Mouse (Mus musculus) liver, embryonic 18 days (tissue): ENCODE data around the gene Nupr1. TPM values are rescaled to one million over a fixed set of nuclear protein-coding genes. Genes with fewer than 3 reads are reported as not detected.

Experiments used
- polyA plus RNA-seq: library from polyadenylated mRNA; depleted of rRNA; stranded (reverse); fragments of >200 nt; gene quantifications from 2 replicates; pipeline ENCODE4 v1.2.3, GENCODE M21; 2012; rRNA removed

Nupr1 gene
- polyA plus RNA-seq = 10.2 and 11.1 TPM in 2 replicates

DNA sequence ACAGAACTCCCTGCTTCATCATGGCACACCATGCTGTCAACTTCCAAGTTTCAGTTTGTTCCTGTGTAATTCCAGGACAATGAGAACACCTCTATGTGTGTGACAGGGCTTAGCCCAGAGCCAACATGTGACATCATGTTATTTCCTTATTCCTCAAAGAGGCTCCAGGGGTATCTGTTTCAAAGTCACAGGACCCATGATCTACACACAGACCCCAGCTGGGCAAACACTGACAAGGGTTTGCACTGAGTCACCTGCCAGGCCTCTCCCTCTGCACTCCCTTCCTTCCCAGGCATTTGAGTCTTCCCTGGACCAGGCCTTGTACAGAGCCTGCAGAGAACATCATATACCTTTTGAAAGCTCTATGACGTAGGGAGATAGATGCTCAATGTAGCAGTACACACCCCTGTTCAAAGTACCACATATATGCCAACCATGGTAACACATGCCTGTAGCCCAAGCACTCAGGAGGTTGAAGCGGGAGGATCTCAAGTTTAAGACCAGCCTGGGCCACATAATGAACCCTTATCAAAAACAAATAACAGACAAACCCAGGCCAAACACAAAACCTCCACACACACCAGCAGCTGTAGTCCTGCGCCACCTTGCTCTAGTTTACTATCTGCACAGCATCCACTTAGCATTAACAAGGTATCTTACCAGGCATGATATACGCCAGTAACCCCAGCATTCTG lies at the start of gene Nupr1:
Gene Nupr1, minus strand, starts transcription at position 38 of the 695 bp plus-strand sequence.

DNA sequence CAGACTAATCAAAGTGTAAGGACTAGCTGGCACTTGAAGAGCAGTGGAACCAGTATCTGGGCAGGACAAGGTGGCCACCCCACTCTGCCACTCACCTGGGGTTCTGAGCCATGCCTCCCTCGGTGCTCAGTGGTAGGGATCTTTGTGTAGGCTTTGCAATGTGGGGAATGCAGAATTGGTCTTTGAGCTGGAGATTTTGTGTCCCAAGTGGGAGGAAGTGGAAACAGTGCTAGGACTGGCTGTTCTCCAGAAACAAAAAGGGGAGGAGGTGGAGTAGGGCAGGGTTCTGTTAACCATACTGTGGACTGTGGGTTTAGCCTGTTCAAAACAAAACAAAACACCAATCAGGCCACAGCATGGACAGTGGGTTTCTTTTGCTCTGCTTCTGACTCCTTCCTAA lies 45.5 kb upstream of the Nupr1 start, which contains the start of gene Sult1a1:
Gene Sult1a1, minus strand, starts transcription at position 226 of the 400 bp plus-strand sequence.

DNA sequence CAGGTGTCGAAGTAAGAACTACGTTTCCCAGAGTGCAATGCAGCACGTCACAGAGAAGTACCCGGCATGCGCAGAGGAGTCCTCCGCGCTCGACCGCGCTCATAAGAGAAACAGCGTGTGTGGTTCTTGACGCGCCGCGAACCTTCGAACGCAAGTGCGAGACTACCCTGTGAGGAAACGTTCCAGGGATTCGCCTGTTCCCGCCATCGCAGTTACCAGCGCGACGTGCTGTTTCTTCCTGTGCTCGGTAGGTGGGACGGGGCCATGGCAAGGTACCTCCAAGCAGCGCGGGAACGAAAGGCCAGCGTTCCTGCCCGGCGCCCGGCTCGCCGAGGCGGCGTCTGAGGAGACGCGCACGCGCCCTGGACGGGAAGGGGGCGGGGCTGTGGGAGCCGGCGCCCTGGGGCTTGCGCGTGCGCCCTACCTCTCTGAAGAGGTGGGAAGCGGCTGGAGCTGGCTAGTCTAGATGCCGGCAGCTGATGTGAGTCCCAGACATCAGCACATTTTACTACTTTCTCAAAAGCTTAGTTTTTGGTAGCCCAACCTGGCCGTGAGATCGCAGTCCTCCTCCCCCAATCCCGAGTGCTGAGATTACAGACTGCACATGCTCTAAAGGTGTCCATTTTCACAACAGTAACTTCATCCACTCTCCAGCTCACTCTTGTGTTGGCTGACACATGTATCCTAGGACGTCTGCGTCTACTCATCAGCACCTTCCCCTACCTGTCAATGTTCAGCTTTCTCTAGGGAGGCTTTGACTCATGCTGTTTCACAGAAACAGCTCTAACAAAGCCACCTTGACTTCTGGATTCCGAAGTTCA lies 18.8 kb upstream of the Nupr1 start, which contains the start of gene Sgf29:
Gene Sgf29, plus strand, starts transcription at position 79 of the 821 bp plus-strand sequence.

DNA sequence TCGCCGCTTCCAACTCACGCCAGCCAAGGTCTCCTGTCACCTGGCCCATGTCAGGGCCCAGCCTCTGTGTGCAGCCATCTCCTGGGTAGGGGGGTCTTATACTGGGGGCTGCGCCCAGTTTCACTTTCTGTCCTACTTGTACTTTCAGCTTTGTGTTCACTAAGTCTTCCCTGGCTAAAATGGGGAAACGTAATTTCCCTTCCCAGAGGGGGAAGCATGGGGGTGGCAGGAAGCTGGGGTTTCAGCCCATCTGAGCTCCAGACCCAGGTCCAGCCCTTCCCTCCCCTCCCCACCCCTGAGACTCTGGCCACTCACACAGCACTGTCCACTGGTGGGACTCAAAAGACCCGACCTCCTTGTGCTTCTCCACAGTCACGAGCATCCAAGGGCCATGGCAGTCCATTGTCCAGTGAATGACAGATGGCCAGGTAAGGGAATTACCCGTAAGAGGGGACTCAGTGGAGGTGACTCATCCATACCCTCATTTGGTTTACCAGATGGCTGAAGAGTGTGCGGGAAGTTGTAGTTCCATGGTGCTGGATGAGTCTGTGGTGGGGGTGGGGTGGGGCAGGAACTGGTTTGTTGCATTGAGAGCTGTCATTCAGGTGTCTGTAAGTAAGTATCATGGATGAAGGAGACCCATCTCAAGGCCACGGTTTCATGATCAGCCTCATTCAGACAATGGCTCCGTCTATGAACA lies 35.6 kb downstream of the Nupr1 start, which contains the start of gene Il27:
Gene Il27, minus strand, starts transcription at position 80 of the 700 bp plus-strand sequence.

DNA sequence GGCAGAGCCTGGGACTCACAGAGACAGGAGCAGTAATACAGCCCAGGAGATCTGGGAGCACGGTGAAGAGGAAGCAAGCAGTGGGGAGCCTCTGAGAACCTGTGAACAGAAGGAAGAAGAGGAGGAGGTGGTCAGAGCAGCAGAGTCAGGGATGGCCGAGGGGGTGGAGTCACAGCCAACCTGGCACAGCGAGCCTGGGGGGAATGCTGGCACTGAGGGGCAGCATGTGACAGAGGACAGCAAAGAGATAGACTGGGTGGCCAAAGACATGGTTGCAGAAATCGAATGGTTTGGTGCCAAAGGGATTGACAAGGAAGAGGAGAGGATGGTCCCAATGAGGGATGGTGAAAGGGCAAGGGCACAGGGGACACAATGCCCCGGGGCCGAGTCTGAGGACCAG lies 44.9 kb downstream of the Nupr1 start, which contains the start of gene Cln3:
Gene Cln3, minus strand, starts transcription at position 101 of the 400 bp plus-strand sequence.

DNA sequence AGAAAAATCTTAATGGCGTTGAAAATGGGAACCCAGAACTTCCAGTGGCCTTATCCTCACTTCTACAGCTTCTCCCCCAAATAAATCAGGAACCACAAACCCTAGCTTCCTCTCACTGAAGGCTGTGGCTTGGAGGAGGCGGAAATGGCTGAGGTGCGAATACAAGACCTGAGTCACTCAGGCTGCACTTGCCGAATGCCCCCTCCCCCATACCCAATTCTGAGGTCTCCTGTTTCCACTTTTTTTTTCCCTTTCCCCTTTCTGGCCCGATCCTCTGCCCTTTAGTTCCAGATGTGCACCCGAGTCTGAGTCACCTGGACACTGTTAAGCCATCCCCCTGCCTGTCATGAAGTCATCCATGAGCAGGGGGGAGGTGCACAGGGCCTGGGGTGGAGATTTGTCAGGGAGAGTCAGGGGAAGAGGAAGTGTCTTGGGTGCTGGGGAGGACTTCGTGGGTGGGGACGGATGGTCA lies 46.1 kb downstream of the Nupr1 start, which contains the start of gene Apobr:
Gene Apobr, plus strand, starts transcription at position 437 of the 472 bp plus-strand sequence.

Other genes with a start within 250 kb of the Nupr1 start
- 4.7 and 5.4 TPM in 2 replicates for gene Nfatc2ip, start 234.1 kb downstream of the Nupr1 start, polyA plus RNA-seq
- gene Cd19, start 216.0 kb downstream of the Nupr1 start, polyA plus RNA-seq = 6.5 and 8.9 TPM in 2 replicates
- 6.4 and 6.5 TPM in 2 replicates for gene Rabep2, start 202.1 kb downstream of the Nupr1 start, polyA plus RNA-seq
- 0.16 and 0.67 TPM in 2 replicates for gene Atp2a1, start 167.8 kb downstream of the Nupr1 start, polyA plus RNA-seq
- gene Sh2b1, start 155.4 kb downstream of the Nupr1 start, polyA plus RNA-seq = 17.2 and 21.4 TPM in 2 replicates
- gene Tufm, start 143.5 kb downstream of the Nupr1 start, polyA plus RNA-seq = 66.4 and 78.6 TPM in 2 replicates
- gene Atxn2l, start 127.4 kb downstream of the Nupr1 start, polyA plus RNA-seq = 25.1 and 32.3 TPM in 2 replicates
- gene Eif3c, start 64.5 kb downstream of the Nupr1 start, polyA plus RNA-seq = 49.9 and 50.0 TPM in 2 replicates
- gene Apobr, start 45.9 kb downstream of the Nupr1 start, polyA plus RNA-seq = 4.2 and 5.8 TPM in 2 replicates
- 17.9 and 19.2 TPM in 2 replicates for gene Cln3, start 45.0 kb downstream of the Nupr1 start, polyA plus RNA-seq
- gene Il27, start 35.9 kb downstream of the Nupr1 start, polyA plus RNA-seq = 0.17 and 0.31 TPM in 2 replicates
- 17.2 and 19.9 TPM in 2 replicates for gene Sgf29, start 18.4 kb upstream of the Nupr1 start, polyA plus RNA-seq
- gene Sult1a1, start 45.6 kb upstream of the Nupr1 start, polyA plus RNA-seq = 166 and 169 TPM in 2 replicates
- 25.7 and 39.5 TPM in 2 replicates for gene Bola2, start 64.5 kb upstream of the Nupr1 start, polyA plus RNA-seq
- gene Slx1b, start 64.9 kb upstream of the Nupr1 start, polyA plus RNA-seq = 5.9 and 7.2 TPM in 2 replicates
- 105 and 119 TPM in 2 replicates for gene Coro1a, start 76.9 kb upstream of the Nupr1 start, polyA plus RNA-seq
- 44.6 and 47.3 TPM in 2 replicates for gene Mapk3, start 128.7 kb upstream of the Nupr1 start, polyA plus RNA-seq
- gene Gdpd3, start 135.5 kb upstream of the Nupr1 start, polyA plus RNA-seq = 3.1 and 4.0 TPM in 2 replicates
- gene Ypel3, start 146.1 kb upstream of the Nupr1 start, polyA plus RNA-seq = 84.2 and 96.1 TPM in 2 replicates
- gene Tbx6, start 150.6 kb upstream of the Nupr1 start, polyA plus RNA-seq = 1.6 TPM in 2 replicates
- 70.6 and 72.5 TPM in 2 replicates for gene Ppp4c, start 161.6 kb upstream of the Nupr1 start, polyA plus RNA-seq
- gene Fam57b, start 166.8 kb upstream of the Nupr1 start, polyA plus RNA-seq = 0.75 and 1.6 TPM in 2 replicates
- gene 4930451I11Rik, start 200.8 kb upstream of the Nupr1 start, polyA plus RNA-seq = not detected in 2 replicates
- 0.04 TPM in 1 of 2 replicates, not detected in the other for gene Doc2a, start 216.6 kb upstream of the Nupr1 start, polyA plus RNA-seq
- 17.7 and 24.2 TPM in 2 replicates for gene Hirip3, start 231.1 kb upstream of the Nupr1 start, polyA plus RNA-seq
- 14.5 and 14.8 TPM in 2 replicates for gene Ino80e, start 231.5 kb upstream of the Nupr1 start, polyA plus RNA-seq